Comparison of ENCODE assay signal across 21 mouse cellular contexts in genomic region chr2:133118651-133119050, GRCm38 (mm10).
A peak's percentile ranks its signal among the peaks of the same experiment; 100 is the strongest.
DNase-seq lines count a peak whose midpoint lies in the region; TF ChIP-seq lines count a peak whose summit lies in the region.
"Had no signal": no experiment of that assay in that cellular context is flagged by ENCODE, and none has a peak within 500 bp of the region (broad histone marks: within the 10 kb centered on the region; RNA-seq: fewer than 3 reads in every experiment).

No protein-coding gene starts in this region.

- no peak for TF ChIP-seq CTCF in thymus, adult 2 months (IDR thresholded peaks at IDR 0.05; ENCODE audit: borderline replicate concordance, control insufficient read depth, extremely low read depth, insufficient read depth, low read length, poor library complexity)

- H3K4me1 ChIP-seq in thymus, adult 2 months (replicated peaks; ENCODE audit: control insufficient read depth, insufficient read depth, low read length), result no peaks in the 10 kb centered on the region
- H3K4me1 ChIP-seq: embryonic facial prominence, embryonic 12.5 days; heart, embryonic 15.5 days had no signal

- no peak overlapping the region for H3K27ac ChIP-seq in thymus, adult 2 months (ENCODE audit: control insufficient read depth, insufficient read depth, low read length)
- H3K27ac ChIP-seq: embryonic facial prominence, embryonic 12.5 days; heart, adult 2 months; heart, embryonic 15.5 days; liver, embryonic 14.5 days had no signal

- no peak overlapping the region for H3K4me3 ChIP-seq in thymus, adult 2 months (ENCODE audit: control insufficient read depth, insufficient read depth, low read length)
- H3K4me3 ChIP-seq: embryonic facial prominence, embryonic 12.5 days; erythroblast, embryonic 14.5 days; heart, adult 2 months; heart, embryonic 15.5 days had no signal

- whole genome bisulfite sequencing in thymus, adult 2 months, result 97% methylated on average over 14 of the region's 14 CpGs

- peak; percentile 3 to 34 for DNase-seq in kidney, postnatal 25 days
- no peak for DNase-seq in kidney, postnatal 14 days
- DNase-seq in ovary, postnatal 36 days (ENCODE audit: low spot score), result peak; percentile 42
- DNase-seq in ovary, postnatal 14 days (ENCODE audit: low spot score), result no peak
- peak; percentile 68 for DNase-seq in adrenal gland, postnatal 25 days
- DNase-seq in testis, postnatal 14 days (ENCODE audit: low spot score), result peak; percentile 13
- no peak for DNase-seq in thymus, adult 2 months
- DNase-seq in thymus, postnatal 36 days, result no peak
- DNase-seq: cerebellum, adult 9-10 months; gastrocnemius, postnatal 25 days; heart, adult 2 months; heart, postnatal 4 days; kidney, adult 11 months; layer of hippocampus, postnatal 36 days; midbrain, embryonic 14.5 days; spleen, adult 18-20 months had no signal

- no peaks in the 10 kb centered on the region for H3K27me3 ChIP-seq in thymus, adult 2 months (ENCODE audit: control insufficient read depth, insufficient read depth, low read length)
- H3K27me3 ChIP-seq: CH12.LX had no signal

- TF ChIP-seq POLR2A in thymus, adult 2 months (IDR thresholded peaks at IDR 0.05; ENCODE audit: control insufficient read depth, extremely low read depth, insufficient read depth, low read length, poor library complexity), result no peak

- H3K36me3 ChIP-seq in thymus, adult 2 months (ENCODE audit: control insufficient read depth, insufficient read depth, low read length), result no peaks in the 10 kb centered on the region
- H3K36me3 ChIP-seq: embryonic facial prominence, embryonic 12.5 days; heart, embryonic 15.5 days had no signal

Comparison
In these comparisons a context has a peak if more than half of its experiments do, and no peak if none do; other contexts are left out.
1. DNase-seq: peak in kidney, postnatal 25 days (2 of 2), ovary, postnatal 36 days (single experiment), adrenal gland, postnatal 25 days (single experiment) and testis, postnatal 14 days (single experiment); none in kidney, postnatal 14 days (single experiment), ovary, postnatal 14 days (single experiment), thymus, adult 2 months (single experiment) and thymus, postnatal 36 days (0 of 2).